Mouse (Mus musculus) kidney, adult 2 months (tissue): ENCODE measurements around the gene Neb. TPM values are rescaled to one million over a fixed set of nuclear protein-coding genes. Genes with fewer than 3 reads are reported as not detected.

ENCODE experiments used
- DNase-seq: peaks from one replicate; pipeline ENCODE4 v3.0.0; 2021
- H3K27ac ChIP-seq: fragments of 200-500 bp; 2 replicates; pipeline ENCODE4 v1.5.1; 2012; ENCODE audit warnings: low read depth, low read length, control low read depth, inconsistent platforms; ENCODE audit not compliant: insufficient read depth
- H3K27me3 ChIP-seq: fragments of 200-500 bp; replicated peaks from 2 replicates; pipeline ENCODE4 v1.6.1; 2012; ENCODE audit warnings: mild to moderate bottlenecking, moderate library complexity, low read length, inconsistent platforms; ENCODE audit not compliant: control insufficient read depth, insufficient read depth
- H3K36me3 ChIP-seq: fragments of 200-500 bp; 2 replicates; pipeline ENCODE4 v1.6.1; 2012; ENCODE audit warnings: mild to moderate bottlenecking, moderate library complexity, low read length, inconsistent platforms; ENCODE audit not compliant: control insufficient read depth, insufficient read depth
- H3K4me1 ChIP-seq: fragments of 200-500 bp; 2 replicates; pipeline ENCODE4 v1.6.1; 2011; ENCODE audit warnings: low read length; ENCODE audit not compliant: control insufficient read depth, insufficient read depth
- H3K4me3 ChIP-seq: fragments of 200-500 bp; 2 replicates; pipeline ENCODE4 v1.5.1; 2011; ENCODE audit warnings: mild to moderate bottlenecking, low read depth, low read length, control low read depth; ENCODE audit not compliant: insufficient read depth
- CTCF ChIP-seq: fragments of 200-500 bp; conservative IDR thresholded peaks from 2 replicates; pipeline ENCODE4 v1.5.1; 2011; ENCODE audit warnings: low read depth, mild to moderate bottlenecking, control low read depth, low read length, moderate library complexity, mixed read lengths; ENCODE audit not compliant: insufficient read depth, insufficient read length
- POLR2A ChIP-seq: fragments of 200-500 bp; IDR thresholded peaks from one replicate; pipeline ENCODE4 v1.6.1; 2011; ENCODE audit warnings: low read depth, low read length, control low read depth
- WGBS: fragments of 180-500 bp; shearing (Covaris S2); methylation state at CpG from one replicate; pipeline ENCODE4 v1.1.7; 2018; 5-methylcytosine and 5-hydroxymethylcytosine counted together
- polyA plus RNA-seq: library from polyadenylated mRNA; depleted of rRNA; stranded (reverse); fragments of >200 nt; gene quantifications from 2 replicates; pipeline ENCODE4 v1.2.3, GENCODE M21; 2012; rRNA removed

Gene Neb
- 0.12 and 5.9 TPM in 2 replicates for polyA plus RNA-seq

- DNase-seq = no peak
- Histone ChIP-seq H3K27ac (no peak within 1 kb of the TSS), H3K4me1 (no peaks in the 10 kb centered on the region), H3K27me3 (no peaks in the 10 kb centered on the region), H3K36me3 (no peaks in the 10 kb centered on the region), H3K4me3 (no peak within 1 kb of the TSS)
- WGBS = 72% methylated on average over 7 of the region's 7 CpGs
- TF ChIP-seq CTCF = no peak
- TF ChIP-seq POLR2A = no peak
Measured at GRCm38 (mm10) chr2:52378448-52378804, at the start of gene Neb. TSS of gene Neb (minus strand) at chr2:52378474.

- Histone ChIP-seq H3K27ac (no peak overlapping the region), H3K4me1 (peaks cover 7% of the 10 kb centered on the region; the same call in 1 of the 2 replicates), H3K36me3 (no peaks in the 10 kb centered on the region), H3K27me3 (no peaks in the 10 kb centered on the region), H3K4me3 (no peak overlapping the region)
- DNase-seq = no peak
- TF ChIP-seq CTCF (no peak), POLR2A (no peak)
- 86% methylated on average over 3 of the region's 3 CpGs for WGBS
Measured at GRCm38 (mm10) chr2:52427383-52427782, 49.1 kb upstream of the Neb start.

- TF ChIP-seq POLR2A (no peak), CTCF (no peak)
- 79% methylated on average over 3 of the region's 3 CpGs for WGBS
- Histone ChIP-seq H3K4me3 (no peak overlapping the region), H3K36me3 (no peaks in the 10 kb centered on the region), H3K27ac (no peak overlapping the region), H3K4me1 (peaks cover 18% of the 10 kb centered on the region), H3K27me3 (no peaks in the 10 kb centered on the region)
- no peak for DNase-seq
Measured at GRCm38 (mm10) chr2:52426041-52426440, 47.8 kb upstream of the Neb start.

- 11% methylated on average over 10 of the region's 10 CpGs for WGBS
- H3K27ac ChIP-seq = peak overlapping the region; percentile 46; the same call in 1 of the 2 replicates
Measured at GRCm38 (mm10) chr2:52425523-52425795, 47.2 kb upstream of the Neb start.

GRCm38 (mm10) chr2:52424747-52425522 is 46.7 kb upstream of the Neb start, which contains the start of gene Arl5a:
TSS of gene Arl5a (minus strand) at chr2:52424901.
- peak within 1 kb of the TSS; percentile 74 for H3K27ac ChIP-seq
- peak; percentile 96 for DNase-seq
- under 1% methylated on average over 55 of the region's 57 CpGs for WGBS

More at GRCm38 (mm10) chr2:52425523-52425795, 47.2 kb upstream of the Neb start:
- H3K27me3 ChIP-seq = no peaks in the 10 kb centered on the region
- no peak for TF ChIP-seq POLR2A
- no peak for TF ChIP-seq CTCF
- DNase-seq = no peak
- H3K36me3 ChIP-seq = no peaks in the 10 kb centered on the region
- peaks cover 19% of the 10 kb centered on the region for H3K4me1 ChIP-seq
- peak overlapping the region; percentile 63 for H3K4me3 ChIP-seq

GRCm38 (mm10) chr2:52424248-52424728 is 46.0 kb upstream of the Neb start:
- peak; percentile 56 for DNase-seq
- Histone ChIP-seq H3K27me3 (no peaks in the 10 kb centered on the region), H3K4me1 (peaks cover 19% of the 10 kb centered on the region), H3K36me3 (no peaks in the 10 kb centered on the region), H3K27ac (peak overlapping the region; percentile 74), H3K4me3 (peak overlapping the region; percentile 71)
- TF ChIP-seq POLR2A = no peak
- TF ChIP-seq CTCF = no peak
- under 1% methylated on average over 42 of the region's 42 CpGs for WGBS

More at GRCm38 (mm10) chr2:52424747-52425522, 46.7 kb upstream of the Neb start, which contains the start of gene Arl5a:
- Histone ChIP-seq H3K4me3 (peak within 1 kb of the TSS; percentile 71), H3K36me3 (no peaks in the 10 kb centered on the region), H3K4me1 (peaks cover 19% of the 10 kb centered on the region), H3K27me3 (no peaks in the 10 kb centered on the region)
- TF ChIP-seq CTCF (no peak), POLR2A (no peak)

GRCm38 (mm10) chr2:52423611-52424247 is 45.5 kb upstream of the Neb start:
- H3K4me3 ChIP-seq = peak overlapping the region; percentile 71
- no peak for TF ChIP-seq POLR2A
- no peak for TF ChIP-seq CTCF
- no peaks in the 10 kb centered on the region for H3K27me3 ChIP-seq
- 3% methylated on average over 16 of the region's 16 CpGs for WGBS
- H3K4me1 ChIP-seq = peaks cover 19% of the 10 kb centered on the region
- peak; percentile 40 for DNase-seq
- no peak overlapping the region for H3K27ac ChIP-seq
- no peaks in the 10 kb centered on the region for H3K36me3 ChIP-seq
